Mouse (Mus musculus) liver, embryonic 16.5 days (tissue): ENCODE results near the gene Plekha6. TPM values are rescaled to one million over a fixed set of nuclear protein-coding genes. Genes with fewer than 3 reads are reported as not detected.

Experiments
- ATAC-seq: fragments of 200-750 bp; cut with Nextera tagmentation; 2 replicates; pipeline ENCODE4 v1.8.0; 2017; ENCODE audit warnings: low read depth, mild to moderate bottlenecking, moderate number of reproducible peaks, moderate library complexity
- H3K27ac ChIP-seq: fragments of 300-500 bp; sonication (generic); 2 replicates; pipeline ENCODE4 v1.5.1; 2014; ENCODE audit warnings: mild to moderate bottlenecking, low read length
- H3K27me3 ChIP-seq: fragments of 300-500 bp; sonication (generic); 2 replicates; pipeline ENCODE4 v1.6.1; 2014; ENCODE audit warnings: low read depth, low read length, mixed read lengths; ENCODE audit not compliant: control insufficient read depth, insufficient read depth
- H3K36me3 ChIP-seq: fragments of 300-500 bp; sonication (generic); 2 replicates; pipeline ENCODE4 v1.6.1; 2014; ENCODE audit warnings: mild to moderate bottlenecking; ENCODE audit not compliant: control insufficient read depth, insufficient read depth
- H3K4me1 ChIP-seq: fragments of 300-500 bp; sonication (generic); 2 replicates; pipeline ENCODE4 v1.6.1; 2014; ENCODE audit warnings: low read depth, low read length, mixed read lengths; ENCODE audit not compliant: control insufficient read depth
- H3K4me2 ChIP-seq: fragments of 300-500 bp; sonication (generic); 2 replicates; pipeline ENCODE4 v1.6.1; 2014; ENCODE audit warnings: low read depth, low read length, mixed read lengths
- H3K4me3 ChIP-seq: fragments of 300-500 bp; sonication (generic); 2 replicates; pipeline ENCODE4 v1.5.1; 2014; ENCODE audit warnings: low read depth, mild to moderate bottlenecking, low read length
- H3K9ac ChIP-seq: fragments of 300-500 bp; sonication (generic); 2 replicates; pipeline ENCODE4 v1.6.1; 2014; ENCODE audit warnings: low read depth, low read length
- H3K9me3 ChIP-seq: fragments of 300-500 bp; sonication (generic); replicated peaks from 2 replicates; pipeline ENCODE4 v1.6.1; 2016; ENCODE audit warnings: low read length; ENCODE audit not compliant: control insufficient read depth
- WGBS: fragments of 180-500 bp; shearing (Covaris S2); extraction: QIAGEN DNeasy Blood & Tissue Kit; methylation state at CpG from one replicate; pipeline ENCODE4 v1.1.7; 2014; ENCODE audit not compliant: insufficient replicate concordance; 5-methylcytosine and 5-hydroxymethylcytosine counted together
- polyA plus RNA-seq: library from polyadenylated mRNA; unstranded; fragments of >200 nt; fragmentation: Nextera tagmentation; extraction: Ambion mirVana; gene quantifications from 2 replicates; pipeline ENCODE4 v1.2.1, GENCODE M21; 2015

Gene Plekha6
- polyA plus RNA-seq, 1 experiment from 2014 or later = 3.7 TPM

DNA sequence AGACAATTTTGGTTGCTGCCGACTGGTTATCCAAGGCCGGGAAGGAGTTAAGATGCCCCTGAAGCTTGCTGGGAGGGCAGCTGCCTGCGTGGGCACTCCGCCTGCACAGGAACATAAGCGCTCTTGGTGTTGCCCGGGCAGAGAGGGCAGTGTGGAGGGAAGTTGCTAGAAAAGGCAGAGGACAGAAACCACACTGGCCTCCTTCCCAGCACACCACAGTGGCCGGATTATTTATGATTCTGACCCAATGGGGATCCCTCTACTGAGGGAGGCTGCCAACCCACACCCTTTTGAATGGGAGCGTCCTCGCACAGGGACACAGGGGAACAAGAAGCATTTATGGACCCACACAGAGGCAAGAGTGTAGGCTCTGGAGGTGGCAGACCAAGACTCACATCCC lies 7.3 kb downstream of the Plekha6 start:
- no peak for ATAC-seq
- H3K4me3 ChIP-seq = no peak overlapping the region

GRCm38 (mm10) chr1:133175150-133175549 lies 11.1 kb downstream of the Plekha6 start:
- Histone ChIP-seq H3K36me3 (no peaks in the 10 kb centered on the region), H3K9me3 (no peaks in the 10 kb centered on the region), H3K4me3 (no peak overlapping the region), H3K27ac (no peak overlapping the region), H3K4me2 (no peak overlapping the region), H3K9ac (no peak overlapping the region), H3K4me1 (no peaks in the 10 kb centered on the region), H3K27me3 (no peaks in the 10 kb centered on the region; the same call in none of the 2 replicates)
- no peak for ATAC-seq
- WGBS = 47% methylated on average over 6 of the region's 6 CpGs

More for the DNA sequence above, 7.3 kb downstream of the Plekha6 start:
- Histone ChIP-seq H3K27me3 (peaks cover 9% of the 10 kb centered on the region), H3K4me1 (no peaks in the 10 kb centered on the region), H3K9ac (no peak overlapping the region), H3K9me3 (no peaks in the 10 kb centered on the region), H3K36me3 (no peaks in the 10 kb centered on the region), H3K4me2 (no peak overlapping the region), H3K27ac (no peak overlapping the region)
- 67% methylated on average over 9 of the region's 9 CpGs for WGBS

DNA sequence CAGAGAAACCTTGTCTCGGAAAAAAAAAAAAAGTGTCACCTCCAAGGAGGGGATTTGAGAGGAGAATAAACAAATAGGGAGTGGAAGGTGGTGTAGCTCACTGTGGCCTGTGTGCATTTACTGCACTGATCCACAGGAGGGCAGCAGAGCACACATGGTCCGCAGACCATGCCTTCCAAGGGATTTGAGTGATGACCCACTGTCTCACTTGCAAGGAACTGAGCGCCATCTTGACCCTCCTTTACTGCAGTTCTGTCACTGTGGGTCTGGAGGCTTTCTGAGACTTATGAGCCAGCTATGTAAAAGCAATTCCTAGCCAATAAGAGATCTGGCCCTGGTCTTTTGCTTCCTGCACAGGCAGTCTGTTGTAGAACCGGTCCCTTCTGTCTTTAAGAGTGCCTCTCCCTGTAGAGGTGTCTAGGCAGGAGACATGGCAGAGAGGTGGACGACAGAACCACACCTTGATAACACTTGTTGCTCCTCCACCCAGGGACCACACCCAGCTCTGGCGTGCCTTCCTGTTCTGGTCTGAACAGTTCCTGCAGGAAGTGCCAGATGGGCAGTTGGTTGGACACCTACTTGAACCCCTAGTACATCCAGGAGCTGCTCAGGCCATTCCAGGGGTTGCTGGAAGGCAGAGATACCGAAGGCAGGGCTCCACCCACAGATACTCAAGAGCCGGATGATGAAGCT lies 13.6 kb downstream of the Plekha6 start:
- Histone ChIP-seq H3K27me3 (peaks cover 18% of the 10 kb centered on the region), H3K9ac (no peak overlapping the region), H3K4me1 (no peaks in the 10 kb centered on the region), H3K36me3 (no peaks in the 10 kb centered on the region), H3K27ac (no peak overlapping the region), H3K4me3 (no peak overlapping the region), H3K9me3 (no peaks in the 10 kb centered on the region), H3K4me2 (no peak overlapping the region)
- ATAC-seq = no peak
- WGBS = 27% methylated on average over 8 of the region's 8 CpGs

- WGBS = 56% methylated on average over 11 of the region's 11 CpGs
- Histone ChIP-seq H3K4me2 (no peak overlapping the region), H3K27me3 (peaks cover 27% of the 10 kb centered on the region), H3K9ac (no peak overlapping the region), H3K27ac (no peak overlapping the region), H3K4me3 (no peak overlapping the region), H3K4me1 (no peaks in the 10 kb centered on the region), H3K9me3 (no peaks in the 10 kb centered on the region), H3K36me3 (no peaks in the 10 kb centered on the region)
- no peak for ATAC-seq
Observed at GRCm38 (mm10) chr1:133178732-133179440, 14.9 kb downstream of the Plekha6 start.

DNA sequence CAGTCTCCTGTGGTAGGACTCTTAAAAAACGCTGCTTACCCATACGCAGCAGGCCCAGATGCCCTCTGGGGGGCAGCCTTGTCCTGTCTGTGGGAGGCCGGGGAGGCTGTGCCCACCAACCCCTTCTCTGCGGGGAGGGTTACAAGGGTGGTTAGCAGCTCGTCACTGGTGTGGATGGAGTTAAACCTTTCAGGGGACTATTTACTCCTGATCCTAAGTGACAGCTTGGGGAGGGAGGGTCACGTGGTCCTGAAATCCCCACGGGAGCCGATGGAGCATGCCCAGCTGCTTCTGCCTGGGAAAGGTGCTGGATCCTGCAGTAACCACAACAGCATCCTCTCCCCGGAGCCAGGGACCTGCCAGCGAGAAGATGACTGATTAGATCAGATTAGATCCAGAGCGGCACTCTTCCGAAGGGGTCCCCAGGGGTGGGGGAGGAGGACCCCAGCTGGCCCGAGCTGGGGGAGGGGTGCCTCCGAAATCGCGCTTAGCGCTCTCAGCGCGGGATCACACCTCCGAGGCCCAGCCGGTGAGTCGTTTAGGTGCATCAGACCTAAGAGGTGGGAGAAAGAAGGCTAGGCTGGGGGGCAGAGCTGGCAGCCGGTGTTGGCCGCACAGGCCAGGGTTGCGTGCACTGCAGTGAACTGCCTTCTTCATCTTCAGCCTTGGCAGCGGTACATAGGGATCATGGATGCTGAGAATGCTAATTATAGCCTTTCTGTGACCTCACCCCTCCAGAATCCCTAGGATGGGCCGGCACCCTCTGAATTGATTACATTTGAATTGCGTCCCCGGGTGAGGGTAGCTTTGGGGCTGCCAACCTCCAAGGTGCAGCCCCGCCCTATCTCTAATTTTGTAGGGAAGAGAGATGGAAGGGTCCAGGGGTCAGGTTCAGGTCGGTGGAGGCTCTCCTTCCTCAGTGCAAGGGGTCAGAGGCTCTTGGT lies 17.3 kb downstream of the Plekha6 start:
- H3K4me2 ChIP-seq = peak overlapping the region; percentile 39
- no peak overlapping the region for H3K27ac ChIP-seq
- no peaks in the 10 kb centered on the region for H3K36me3 ChIP-seq
- H3K9ac ChIP-seq = no peak overlapping the region
- H3K4me1 ChIP-seq = no peaks in the 10 kb centered on the region
- peaks cover 27% of the 10 kb centered on the region for H3K27me3 ChIP-seq
- 2% methylated on average over 31 of the region's 31 CpGs for WGBS
- no peaks in the 10 kb centered on the region for H3K9me3 ChIP-seq
- peak overlapping the region; percentile 31 for H3K4me3 ChIP-seq
- no peak for ATAC-seq

DNA sequence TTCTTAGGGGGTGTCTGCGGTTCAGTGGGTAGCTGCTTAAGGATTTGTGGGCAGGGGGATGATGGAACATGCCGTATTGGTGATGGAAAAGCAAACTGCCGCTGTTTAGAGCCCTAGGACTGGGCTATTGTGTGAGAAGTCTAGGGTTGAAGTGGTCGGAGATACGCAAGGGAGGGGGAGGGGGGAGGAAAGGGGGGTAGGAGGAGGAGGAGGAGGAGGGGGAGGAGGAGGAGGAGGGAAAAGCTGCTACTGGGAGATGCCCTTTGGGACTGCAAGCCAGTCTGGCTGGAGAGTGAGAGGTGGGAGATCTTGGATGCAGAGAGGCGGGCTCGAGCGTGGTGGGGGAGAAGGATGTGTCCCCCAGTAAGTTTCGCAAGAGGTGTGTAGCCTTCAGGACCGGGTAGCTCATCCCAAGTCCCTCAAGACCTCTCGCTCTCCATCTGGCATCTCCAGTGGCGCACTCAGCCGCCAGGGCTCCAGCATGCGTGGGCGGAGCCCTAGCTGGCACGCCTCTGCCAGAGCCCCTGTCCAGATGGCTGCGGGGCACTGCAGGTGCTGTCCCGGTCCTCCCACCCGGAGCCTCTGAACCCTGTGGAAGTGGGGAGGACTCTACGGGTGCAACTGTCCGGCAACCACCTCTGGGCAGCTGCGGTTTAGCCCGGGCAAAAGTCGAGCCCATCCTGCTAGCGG lies 18.2 kb downstream of the Plekha6 start:
- no peaks in the 10 kb centered on the region for H3K4me1 ChIP-seq
- no peaks in the 10 kb centered on the region for H3K9me3 ChIP-seq
- peak overlapping the region; percentile 26 for H3K4me3 ChIP-seq
- no peak overlapping the region for H3K9ac ChIP-seq
- WGBS = 3% methylated on average over 25 of the region's 25 CpGs
- ATAC-seq = no peak
- H3K27me3 ChIP-seq = peaks cover 27% of the 10 kb centered on the region
- H3K27ac ChIP-seq = no peak overlapping the region
- H3K36me3 ChIP-seq = no peaks in the 10 kb centered on the region
- peak overlapping the region; percentile 39 for H3K4me2 ChIP-seq

DNA sequence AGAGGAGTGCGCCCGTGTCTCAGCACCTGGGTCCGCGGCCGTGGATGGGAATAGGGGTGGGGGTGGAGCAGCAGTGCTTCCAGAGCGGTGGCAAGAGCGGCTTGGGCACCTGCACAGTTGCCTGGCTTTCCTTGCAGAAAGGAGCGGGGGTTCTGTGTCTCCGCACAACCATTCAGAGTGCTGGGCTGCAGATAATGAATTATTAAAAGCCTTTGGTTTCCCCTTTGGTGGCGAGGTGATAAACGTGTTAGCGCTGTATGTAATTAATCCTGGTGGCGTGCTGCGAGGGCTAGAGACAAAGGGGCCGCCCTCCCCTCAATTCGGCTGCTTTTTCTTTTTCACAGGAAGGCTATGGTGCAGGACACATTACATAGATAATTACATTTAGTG lies 18.7 kb downstream of the Plekha6 start:
- Histone ChIP-seq H3K9me3 (no peaks in the 10 kb centered on the region), H3K4me2 (peak overlapping the region; percentile 39), H3K9ac (no peak overlapping the region), H3K4me3 (peak overlapping the region; percentile 26), H3K27ac (no peak overlapping the region), H3K4me1 (no peaks in the 10 kb centered on the region), H3K27me3 (peaks cover 27% of the 10 kb centered on the region), H3K36me3 (no peaks in the 10 kb centered on the region)
- 6% methylated on average over 16 of the region's 16 CpGs for whole genome bisulfite sequencing
- no peak for ATAC-seq

DNA sequence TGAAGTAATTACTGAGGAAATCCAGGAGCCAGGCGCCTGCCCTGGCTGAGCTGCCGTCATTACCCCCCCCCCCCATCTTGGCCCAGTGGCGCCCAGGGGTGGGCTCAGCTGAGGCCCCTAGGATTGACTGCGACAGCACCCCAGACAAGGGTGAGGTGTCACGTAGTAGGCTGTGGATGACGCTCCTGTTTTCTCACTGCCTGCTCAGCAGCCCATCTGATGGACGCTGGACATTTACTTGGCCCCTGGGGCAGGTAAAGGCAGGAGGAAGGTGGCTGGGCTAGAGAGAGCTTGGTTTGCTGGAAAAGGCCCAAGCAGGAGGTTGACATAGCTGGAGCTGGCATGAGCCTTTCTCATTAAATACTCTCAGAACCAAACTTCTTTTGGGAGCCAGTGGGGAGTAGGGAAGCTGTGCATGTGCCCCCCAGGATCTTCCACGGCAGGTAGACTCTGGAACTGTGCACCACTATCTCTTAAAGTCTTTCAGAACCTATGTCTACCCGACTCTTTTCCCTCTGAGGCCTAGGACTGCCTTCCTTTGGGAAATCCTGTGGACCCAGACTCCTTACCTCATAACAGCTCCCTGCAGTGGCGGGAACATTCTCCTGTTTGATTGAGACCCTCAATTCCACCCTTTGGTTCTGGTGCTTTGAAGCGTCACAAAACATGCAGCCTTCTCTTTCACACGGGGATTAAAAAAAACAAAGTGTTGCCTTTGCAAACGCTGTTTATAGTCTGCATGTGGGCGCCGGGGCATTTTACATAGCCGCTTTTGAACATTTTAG lies 19.3 kb downstream of the Plekha6 start:
- no peak for ATAC-seq
- no peak overlapping the region for H3K9ac ChIP-seq
- WGBS = 44% methylated on average over 16 of the region's 16 CpGs

More for the DNA sequence above, 19.3 kb downstream of the Plekha6 start:
- no peaks in the 10 kb centered on the region for H3K36me3 ChIP-seq
- H3K4me3 ChIP-seq = no peak overlapping the region
- no peaks in the 10 kb centered on the region for H3K4me1 ChIP-seq
- no peaks in the 10 kb centered on the region for H3K9me3 ChIP-seq
- no peak overlapping the region for H3K27ac ChIP-seq
- H3K4me2 ChIP-seq = no peak overlapping the region
- H3K27me3 ChIP-seq = peaks cover 27% of the 10 kb centered on the region
